Mouse (Mus musculus) olfactory bulb, adult 2 months (tissue): ENCODE results near the gene Fgfr2.

Experiments used
- CTCF ChIP-seq: fragments of 200-500 bp; IDR thresholded peaks from 2 replicates; pipeline ENCODE4 v1.5.1; 2012; ENCODE audit warnings: low read depth, mild to moderate bottlenecking, low read length, moderate library complexity; ENCODE audit not compliant: insufficient read depth
- POLR2A ChIP-seq: fragments of 200-500 bp; IDR thresholded peaks from 2 replicates; pipeline ENCODE4 v1.6.1; 2012; ENCODE audit warnings: mild to moderate bottlenecking, low read depth, low read length, moderate library complexity; ENCODE audit not compliant: insufficient read depth

DNA sequence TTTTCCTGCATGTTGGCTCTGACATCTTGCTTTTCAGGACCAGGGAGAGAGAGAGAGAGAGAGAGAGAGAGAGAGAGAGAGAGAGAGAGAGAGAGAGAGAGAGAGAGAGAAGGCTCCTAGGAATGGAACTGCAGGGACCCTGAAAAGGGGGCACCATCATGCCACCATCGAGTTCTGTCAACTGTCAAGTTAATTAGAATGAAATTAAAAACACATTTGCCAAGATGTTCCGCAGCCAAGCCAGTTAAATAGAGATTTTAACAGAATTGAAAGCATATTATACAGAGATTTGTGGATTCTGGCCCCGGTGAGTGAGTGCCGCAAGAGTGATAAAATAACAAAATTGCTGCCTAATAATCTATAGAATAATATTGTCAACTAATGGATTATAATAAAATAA is 1400.8 kb downstream of the Fgfr2 start:
- TF ChIP-seq CTCF (no peak), POLR2A (no peak)
